Mouse (Mus musculus) heart, embryonic 15.5 days (tissue): Measurements from ENCODE around the gene Iqschfp. TPM values are rescaled to one million over a fixed set of nuclear protein-coding genes. Genes with fewer than 3 reads are reported as not detected.
A peak's percentile ranks its signal among the peaks of the same experiment; 100 is the strongest.

Experiments
- ATAC-seq: fragments of 200-750 bp; cut with Nextera tagmentation; replicated peaks from 2 replicates; pipeline ENCODE4 v1.8.0; 2017; ENCODE audit warnings: low read depth, moderate TSS enrichment; ENCODE audit not compliant: insufficient number of reproducible peaks, insufficient read depth, low FRiP score
- H3K27ac ChIP-seq: fragments of 300-500 bp; sonication (generic); 2 replicates; pipeline ENCODE4 v1.5.1; 2015; ENCODE audit warnings: mild to moderate bottlenecking, inconsistent platforms
- H3K27me3 ChIP-seq: fragments of 300-500 bp; sonication (generic); 2 replicates; pipeline ENCODE4 v1.6.1; 2015; ENCODE audit warnings: inconsistent platforms
- H3K36me3 ChIP-seq: fragments of 300-500 bp; sonication (generic); 2 replicates; pipeline ENCODE4 v1.6.1; 2015; ENCODE audit warnings: mild to moderate bottlenecking, inconsistent platforms
- H3K4me1 ChIP-seq: fragments of 300-500 bp; sonication (generic); replicated peaks from 2 replicates; pipeline ENCODE4 v1.6.1; 2015; ENCODE audit warnings: inconsistent platforms
- H3K4me2 ChIP-seq: fragments of 300-500 bp; sonication (generic); 2 replicates; pipeline ENCODE4 v1.6.1; 2015; ENCODE audit warnings: inconsistent platforms, mild to moderate bottlenecking, moderate library complexity
- H3K4me3 ChIP-seq: fragments of 300-500 bp; sonication (generic); 2 replicates; pipeline ENCODE4 v1.5.1; 2015; ENCODE audit warnings: mild to moderate bottlenecking, inconsistent platforms
- H3K9ac ChIP-seq: fragments of 300-500 bp; sonication (generic); 2 replicates; pipeline ENCODE4 v1.6.1; 2015; ENCODE audit warnings: mild to moderate bottlenecking, inconsistent platforms
- H3K9me3 ChIP-seq: fragments of 300-500 bp; sonication (generic); replicated peaks from 2 replicates; pipeline ENCODE4 v1.6.1; 2016; ENCODE audit warnings: inconsistent platforms
- WGBS: fragments of 180-500 bp; shearing (Covaris S2); methylation state at CpG from one replicate; pipeline ENCODE4 v1.1.7; 2015; ENCODE audit warnings: mixed read lengths; 5-methylcytosine and 5-hydroxymethylcytosine counted together
- polyA plus RNA-seq: library from polyadenylated mRNA; unstranded; fragments of >200 nt; fragmentation: Nextera tagmentation; extraction: Ambion mirVana; gene quantifications from 2 replicates; pipeline ENCODE4 v1.2.1, GENCODE M21; 2015

The Iqschfp gene
- polyA plus RNA-seq, 1 experiment from 2014 or later, result not detected

DNA sequence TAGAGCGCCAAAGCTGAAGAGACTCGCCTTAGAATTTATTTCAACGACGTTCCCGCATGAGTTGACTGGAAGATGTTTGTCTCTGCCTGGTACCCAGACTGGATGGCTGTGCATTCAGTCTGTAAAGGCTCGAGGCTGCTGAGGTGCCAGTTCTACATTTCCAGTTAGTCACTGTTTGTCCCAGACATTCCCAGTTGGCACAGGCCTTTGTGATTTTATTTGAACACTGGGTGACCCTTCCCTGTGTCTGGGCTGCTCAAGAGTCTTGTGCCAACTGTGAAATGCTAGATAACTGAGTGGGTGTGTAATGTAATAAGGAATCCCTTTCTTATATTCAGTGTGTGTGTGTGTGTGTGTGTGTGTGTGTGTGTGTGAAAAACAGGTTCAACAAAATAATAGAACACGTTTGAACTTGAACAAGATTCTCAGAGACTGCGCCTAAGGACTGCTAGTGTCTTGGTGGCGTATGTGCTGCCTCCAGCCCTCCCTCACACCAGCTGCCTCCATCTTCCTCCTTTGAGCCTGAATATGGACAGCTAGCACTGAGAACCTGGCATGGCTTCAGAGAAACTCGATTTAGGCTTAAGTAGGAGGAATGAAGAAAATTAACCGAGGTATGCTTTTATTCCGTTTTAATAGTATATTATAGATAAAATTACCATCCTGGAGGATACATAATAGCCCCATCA, 624.5 kb downstream of the Iqschfp start:
- no peaks in the 10 kb centered on the region for H3K36me3 ChIP-seq
- no peak overlapping the region for H3K4me3 ChIP-seq
- H3K4me2 ChIP-seq, result no peak overlapping the region
- no peak overlapping the region for H3K27ac ChIP-seq
- H3K27me3 ChIP-seq, result no peaks in the 10 kb centered on the region
- no peak for ATAC-seq
- peaks cover 25% of the 10 kb centered on the region for H3K4me1 ChIP-seq
- no peak overlapping the region for H3K9ac ChIP-seq
- no peaks in the 10 kb centered on the region for H3K9me3 ChIP-seq
- WGBS, result 77% methylated on average over 12 of the region's 12 CpGs

DNA sequence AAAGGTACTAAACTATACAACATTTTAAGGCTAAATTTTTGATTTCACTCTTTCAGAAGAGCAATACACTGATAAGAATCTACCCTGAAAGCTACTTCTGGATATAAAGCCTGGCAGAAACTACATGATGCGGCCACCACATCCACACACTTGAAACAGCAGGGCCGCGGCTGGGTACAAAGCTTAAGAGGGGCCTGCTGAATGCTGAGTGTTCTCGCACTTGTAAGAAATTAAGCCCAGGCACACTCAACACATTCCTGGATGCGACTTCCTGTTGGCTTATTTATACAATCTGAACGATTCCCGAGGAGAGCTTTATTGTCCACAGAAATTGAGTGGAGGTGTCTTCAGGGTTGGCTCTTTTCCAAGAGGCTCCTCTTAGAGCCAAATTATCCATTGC, 625.2 kb downstream of the Iqschfp start:
- no peak overlapping the region for H3K4me3 ChIP-seq
- H3K27ac ChIP-seq, result no peak overlapping the region
- H3K9ac ChIP-seq, result no peak overlapping the region
- H3K4me1 ChIP-seq, result peaks cover 22% of the 10 kb centered on the region
- H3K4me2 ChIP-seq, result no peak overlapping the region
- WGBS, result 38% methylated on average over 7 of the region's 7 CpGs
- H3K27me3 ChIP-seq, result no peaks in the 10 kb centered on the region
- ATAC-seq, result no peak
- H3K9me3 ChIP-seq, result no peaks in the 10 kb centered on the region
- no peaks in the 10 kb centered on the region for H3K36me3 ChIP-seq

DNA sequence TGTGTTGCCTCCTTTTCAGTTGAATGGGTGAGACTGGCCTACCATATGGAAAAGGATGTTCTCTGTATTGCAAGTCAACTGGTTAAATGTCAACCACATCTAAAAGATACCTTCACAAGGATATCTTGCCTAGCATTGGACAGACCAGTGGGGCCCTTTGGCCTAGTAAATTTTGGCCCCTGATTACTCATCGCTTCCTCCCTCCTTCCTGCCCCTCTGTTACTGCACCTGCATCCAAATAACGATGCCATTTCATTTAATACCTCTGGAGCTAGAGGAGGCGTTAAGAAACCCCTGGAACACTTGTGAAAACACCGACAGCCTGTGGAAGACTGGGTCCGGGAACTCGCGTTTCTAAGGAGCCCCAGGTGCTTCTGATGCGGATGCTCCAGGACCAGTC, 626.0 kb downstream of the Iqschfp start:
- Histone ChIP-seq H3K9me3 (no peaks in the 10 kb centered on the region), H3K4me2 (no peak overlapping the region), H3K36me3 (no peaks in the 10 kb centered on the region), H3K4me1 (peaks cover 22% of the 10 kb centered on the region), H3K4me3 (no peak overlapping the region), H3K9ac (no peak overlapping the region), H3K27ac (no peak overlapping the region), H3K27me3 (no peaks in the 10 kb centered on the region)
- no peak for ATAC-seq
- WGBS, result 86% methylated on average over 8 of the region's 8 CpGs

DNA sequence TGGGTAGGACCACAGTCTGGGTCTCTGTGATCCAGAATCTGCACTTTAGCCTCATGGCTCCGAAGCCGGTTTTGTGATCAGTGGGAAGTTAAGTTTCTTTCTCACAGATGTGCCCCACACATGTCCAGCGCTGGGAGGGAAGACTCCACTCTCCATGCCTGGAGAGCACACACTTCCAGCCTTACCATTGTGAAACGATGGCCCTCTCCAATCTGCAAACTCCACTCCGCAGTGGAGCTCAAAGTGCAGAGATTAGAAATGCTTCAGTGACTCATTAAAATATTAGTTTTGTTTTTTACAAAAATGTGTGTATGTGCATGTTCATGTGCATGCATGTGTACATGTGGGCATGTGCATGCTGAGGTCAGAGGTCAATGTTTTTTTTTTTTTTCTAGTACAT, 626.6 kb downstream of the Iqschfp start:
- Histone ChIP-seq H3K27ac (no peak overlapping the region), H3K4me2 (no peak overlapping the region), H3K4me1 (peaks cover 19% of the 10 kb centered on the region), H3K9ac (no peak overlapping the region), H3K9me3 (no peaks in the 10 kb centered on the region), H3K27me3 (no peaks in the 10 kb centered on the region), H3K36me3 (no peaks in the 10 kb centered on the region), H3K4me3 (no peak overlapping the region)
- 97% methylated on average over 5 of the region's 5 CpGs for WGBS
- ATAC-seq, result no peak

DNA sequence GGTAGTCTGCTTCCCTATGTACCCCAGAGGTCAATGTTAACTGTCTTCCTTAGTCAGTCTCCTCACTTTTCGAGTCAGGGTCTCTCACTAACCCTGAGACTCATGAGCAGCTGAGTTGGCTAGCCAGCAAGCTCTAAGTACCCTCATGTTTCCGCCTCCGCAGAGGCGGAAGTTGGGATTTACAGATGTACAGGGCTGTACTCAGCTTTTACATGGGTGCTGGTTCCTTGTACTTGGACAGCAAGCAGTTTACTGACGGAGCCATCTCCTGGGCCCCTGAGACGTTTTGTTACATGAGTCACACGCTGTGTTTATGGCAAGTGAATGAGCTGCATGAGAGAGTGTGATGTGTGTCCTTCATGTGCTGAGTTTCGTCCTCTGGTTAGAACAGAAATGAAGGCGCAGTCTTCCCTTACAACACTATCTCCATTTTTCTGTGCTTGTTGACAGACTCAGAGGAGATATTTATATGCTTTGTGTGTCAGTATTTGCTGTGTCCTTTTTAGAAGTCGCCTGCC, 633.4 kb downstream of the Iqschfp start:
- Histone ChIP-seq H3K4me2 (no peak overlapping the region), H3K4me3 (no peak overlapping the region), H3K4me1 (peaks cover 17% of the 10 kb centered on the region), H3K9ac (no peak overlapping the region), H3K36me3 (no peaks in the 10 kb centered on the region), H3K27ac (peak overlapping the region; percentile 45; the same call in 1 of the 2 replicates), H3K9me3 (no peaks in the 10 kb centered on the region), H3K27me3 (no peaks in the 10 kb centered on the region)
- 65% methylated on average over 10 of the region's 10 CpGs for WGBS
- no peak for ATAC-seq

DNA sequence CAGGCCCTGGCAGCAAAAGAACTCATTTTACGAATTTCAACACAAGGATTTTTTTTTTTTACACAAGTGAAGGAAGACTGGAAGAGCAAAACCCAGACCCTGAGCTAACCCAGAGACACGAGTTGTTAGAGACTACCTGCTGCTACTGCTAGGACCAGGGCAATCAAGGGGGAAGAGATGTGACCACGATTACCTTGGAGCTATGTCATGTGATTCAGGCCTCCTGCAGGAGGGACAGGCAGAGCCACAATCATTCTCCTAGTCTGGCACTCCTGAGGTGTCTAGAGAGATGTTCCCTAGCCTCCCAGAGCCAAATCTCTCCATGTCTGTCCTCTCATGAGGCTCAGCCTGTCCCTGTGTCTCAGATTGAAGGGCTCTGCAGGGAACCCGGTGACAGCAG, 634.4 kb downstream of the Iqschfp start:
- H3K4me3 ChIP-seq, result no peak overlapping the region
- H3K4me2 ChIP-seq, result no peak overlapping the region
- ATAC-seq, result no peak
- no peaks in the 10 kb centered on the region for H3K9me3 ChIP-seq
- H3K9ac ChIP-seq, result no peak overlapping the region
- H3K27me3 ChIP-seq, result no peaks in the 10 kb centered on the region
- 37% methylated on average over 4 of the region's 4 CpGs for WGBS
- H3K27ac ChIP-seq, result peak overlapping the region; percentile 45
- H3K36me3 ChIP-seq, result no peaks in the 10 kb centered on the region
- peaks cover 17% of the 10 kb centered on the region for H3K4me1 ChIP-seq

DNA sequence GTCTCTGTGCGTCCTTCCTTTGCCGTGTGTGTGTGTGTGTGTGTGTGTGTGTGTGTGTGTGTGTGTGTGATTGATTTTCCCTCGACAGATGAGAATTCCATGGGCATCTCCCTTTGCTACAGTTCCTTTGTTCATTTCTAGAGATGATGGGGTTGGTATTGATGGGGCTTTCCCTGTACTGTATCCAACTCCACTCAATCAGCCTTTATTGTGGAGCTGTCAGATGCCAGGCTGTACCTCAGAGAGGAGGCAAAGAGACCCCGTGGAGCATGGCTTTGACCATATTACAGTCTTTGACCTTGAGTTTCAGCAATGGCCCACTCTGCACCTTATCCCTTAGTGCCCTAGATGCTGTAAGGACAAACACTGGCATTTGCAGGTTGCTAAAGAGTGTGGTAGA, 635.1 kb downstream of the Iqschfp start:
- Histone ChIP-seq H3K27me3 (no peaks in the 10 kb centered on the region), H3K4me3 (no peak overlapping the region), H3K9me3 (no peaks in the 10 kb centered on the region), H3K4me2 (no peak overlapping the region), H3K36me3 (no peaks in the 10 kb centered on the region), H3K9ac (no peak overlapping the region), H3K4me1 (peaks cover 17% of the 10 kb centered on the region), H3K27ac (no peak overlapping the region)
- WGBS, result 56% methylated on average over 4 of the region's 4 CpGs
- ATAC-seq, result no peak

DNA sequence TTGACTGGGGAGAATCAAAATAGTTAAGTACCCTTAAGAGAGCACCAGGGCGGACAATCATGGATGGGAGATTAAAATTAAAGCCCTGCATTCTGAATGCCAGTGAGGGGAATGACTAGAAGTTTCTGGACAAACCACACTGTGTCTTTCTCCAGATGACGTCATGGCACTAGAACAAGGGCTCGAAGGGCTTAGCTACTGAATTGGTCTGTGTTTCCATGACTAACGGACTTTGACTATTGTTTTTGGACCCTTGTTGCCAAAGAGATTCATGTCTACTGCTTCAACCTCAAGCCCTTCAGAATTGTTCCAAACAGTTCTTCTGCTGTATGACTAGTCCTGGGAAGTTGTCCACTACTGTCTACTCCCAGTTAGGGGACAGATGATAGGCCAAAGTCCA, 639.9 kb downstream of the Iqschfp start:
- H3K4me2 ChIP-seq, result no peak overlapping the region
- peaks cover 18% of the 10 kb centered on the region for H3K4me1 ChIP-seq
- ATAC-seq, result no peak
- no peak overlapping the region for H3K27ac ChIP-seq
- no peak overlapping the region for H3K4me3 ChIP-seq
- 78% methylated on average over 4 of the region's 4 CpGs for WGBS
- no peaks in the 10 kb centered on the region for H3K36me3 ChIP-seq
- H3K27me3 ChIP-seq, result no peaks in the 10 kb centered on the region
- H3K9ac ChIP-seq, result no peak overlapping the region
- H3K9me3 ChIP-seq, result no peaks in the 10 kb centered on the region

DNA sequence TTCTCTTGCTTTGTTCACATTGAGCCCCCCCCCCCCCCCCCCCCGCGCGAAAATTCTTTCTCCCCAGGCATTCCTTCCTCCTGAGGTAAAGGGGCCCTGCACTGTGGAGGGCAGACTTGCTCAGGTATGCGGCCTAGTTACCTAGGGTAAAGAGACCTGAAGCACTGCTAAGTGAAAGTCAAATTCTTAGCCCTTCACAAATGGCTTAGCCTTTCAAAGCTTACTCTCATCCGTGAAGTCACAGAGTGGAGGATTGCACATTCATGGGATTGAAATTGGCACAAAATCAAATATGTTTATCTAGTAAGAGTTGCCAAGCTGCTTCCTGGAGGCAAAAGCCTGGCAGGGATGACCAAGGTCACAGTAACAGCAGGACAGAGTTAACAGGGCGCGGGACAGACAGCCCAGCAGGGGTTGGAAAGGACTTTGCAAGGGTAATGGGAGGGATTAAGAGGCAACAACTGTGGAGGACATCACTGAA, 642.6 kb downstream of the Iqschfp start:
- ATAC-seq, result peak; percentile 65
- no peaks in the 10 kb centered on the region for H3K9me3 ChIP-seq
- no peaks in the 10 kb centered on the region for H3K36me3 ChIP-seq
- H3K4me3 ChIP-seq, result no peak overlapping the region
- no peak overlapping the region for H3K9ac ChIP-seq
- H3K27ac ChIP-seq, result peak overlapping the region; percentile 91
- no peaks in the 10 kb centered on the region for H3K27me3 ChIP-seq
- peak overlapping the region; percentile 29; the same call in 1 of the 2 replicates for H3K4me2 ChIP-seq
- WGBS, result 14% methylated on average over 7 of the region's 7 CpGs
- peaks cover 18% of the 10 kb centered on the region for H3K4me1 ChIP-seq

DNA sequence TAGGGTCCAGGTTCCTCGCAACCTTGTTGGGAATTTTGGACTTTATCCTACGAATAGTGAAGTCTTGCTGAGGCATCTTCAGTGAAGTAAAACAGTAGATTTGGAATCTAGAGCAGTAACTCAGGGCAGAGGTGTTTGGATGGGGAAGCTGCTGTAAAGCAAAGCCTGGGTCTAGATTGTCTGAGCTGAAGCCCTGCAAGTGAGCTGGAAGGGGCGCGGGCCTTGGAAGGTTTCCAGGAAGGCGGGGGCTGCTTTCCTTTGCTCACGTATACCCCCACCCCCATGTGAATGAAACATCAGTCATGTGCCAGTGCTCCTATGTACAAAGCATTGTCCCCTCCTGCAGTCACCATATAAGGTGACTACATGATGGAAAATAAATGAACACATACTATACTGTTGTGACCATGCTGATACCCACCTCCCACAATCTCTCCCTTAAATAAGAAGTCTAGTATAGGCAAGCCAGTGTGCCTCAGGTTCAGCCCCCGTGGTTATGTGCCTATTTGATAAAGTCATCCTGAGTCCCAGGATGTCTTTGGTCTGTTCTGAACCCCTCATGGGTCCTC, 643.2 kb downstream of the Iqschfp start:
- Histone ChIP-seq H3K4me1 (peaks cover 18% of the 10 kb centered on the region), H3K27me3 (no peaks in the 10 kb centered on the region), H3K9ac (no peak overlapping the region), H3K4me3 (no peak overlapping the region), H3K4me2 (no peak overlapping the region), H3K9me3 (no peaks in the 10 kb centered on the region), H3K27ac (peak overlapping the region; percentile 91), H3K36me3 (no peaks in the 10 kb centered on the region)
- 58% methylated on average over 7 of the region's 7 CpGs for WGBS
- no peak for ATAC-seq

DNA sequence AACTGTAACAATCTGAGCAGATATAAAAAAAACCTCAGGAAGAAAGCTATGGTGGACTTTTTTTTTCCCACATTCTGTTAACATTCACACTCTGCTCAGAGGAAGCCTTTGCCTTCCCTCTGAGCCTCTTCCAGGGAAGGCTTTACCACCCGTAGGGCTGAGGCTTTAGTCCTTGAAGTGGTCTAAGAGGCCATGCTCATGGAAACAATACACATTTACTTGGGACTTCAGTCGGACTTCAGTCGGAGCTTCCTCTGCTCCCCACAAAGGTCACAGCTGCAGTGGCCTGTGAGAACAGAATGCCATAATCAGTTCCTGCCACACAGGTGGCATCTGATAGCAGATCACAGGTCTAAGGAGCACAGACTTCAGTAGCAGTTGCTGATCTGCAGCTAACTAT, 644.0 kb downstream of the Iqschfp start:
- Histone ChIP-seq H3K36me3 (no peaks in the 10 kb centered on the region), H3K9ac (no peak overlapping the region), H3K4me3 (no peak overlapping the region), H3K4me1 (peaks cover 18% of the 10 kb centered on the region), H3K9me3 (no peaks in the 10 kb centered on the region), H3K27ac (peak overlapping the region; percentile 91; the same call in 1 of the 2 replicates), H3K4me2 (no peak overlapping the region), H3K27me3 (no peaks in the 10 kb centered on the region)
- 49% methylated on average over 3 of the region's 3 CpGs for WGBS
- no peak for ATAC-seq

DNA sequence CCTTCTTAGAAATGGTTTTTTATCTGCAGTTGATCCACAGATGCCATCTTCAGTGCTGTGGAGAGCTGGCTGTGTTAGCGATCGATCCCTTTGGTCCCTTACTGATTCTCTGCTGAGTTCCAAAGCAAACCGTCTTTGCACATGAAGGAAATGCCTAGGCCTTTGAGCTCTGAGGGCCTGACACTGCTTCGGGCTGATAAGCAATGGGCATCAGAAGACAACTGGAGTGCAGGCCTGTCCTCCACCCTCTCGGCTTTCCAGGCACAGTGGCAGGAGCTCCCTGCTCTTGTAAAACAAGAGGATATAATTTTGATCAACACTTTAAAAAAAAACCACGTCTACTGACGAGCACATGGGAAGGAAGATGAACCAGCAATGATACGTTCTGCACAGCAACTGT, 649.7 kb downstream of the Iqschfp start:
- no peak for ATAC-seq
- H3K9me3 ChIP-seq, result no peaks in the 10 kb centered on the region
- H3K27ac ChIP-seq, result no peak overlapping the region
- H3K4me3 ChIP-seq, result no peak overlapping the region
- H3K4me1 ChIP-seq, result peaks cover 12% of the 10 kb centered on the region
- 69% methylated on average over 8 of the region's 8 CpGs for WGBS
- no peak overlapping the region for H3K4me2 ChIP-seq
- no peak overlapping the region for H3K9ac ChIP-seq
- no peaks in the 10 kb centered on the region for H3K36me3 ChIP-seq
- H3K27me3 ChIP-seq, result no peaks in the 10 kb centered on the region
